Mouse (Mus musculus) erythroblast, embryonic 14.5 days (primary cell): ENCODE results near the gene Scaf1.

ENCODE experiments used
- GATA1 ChIP-seq: IDR thresholded peaks from 2 replicates; pipeline ENCODE4 v1.6.1; 2012; ENCODE audit warnings: low read length, inconsistent platforms, mixed read lengths
- TAL1 ChIP-seq: IDR thresholded peaks from 3 replicates; pipeline ENCODE4 v1.6.1; 2012; ENCODE audit warnings: low read length, inconsistent platforms, mixed read lengths

DNA sequence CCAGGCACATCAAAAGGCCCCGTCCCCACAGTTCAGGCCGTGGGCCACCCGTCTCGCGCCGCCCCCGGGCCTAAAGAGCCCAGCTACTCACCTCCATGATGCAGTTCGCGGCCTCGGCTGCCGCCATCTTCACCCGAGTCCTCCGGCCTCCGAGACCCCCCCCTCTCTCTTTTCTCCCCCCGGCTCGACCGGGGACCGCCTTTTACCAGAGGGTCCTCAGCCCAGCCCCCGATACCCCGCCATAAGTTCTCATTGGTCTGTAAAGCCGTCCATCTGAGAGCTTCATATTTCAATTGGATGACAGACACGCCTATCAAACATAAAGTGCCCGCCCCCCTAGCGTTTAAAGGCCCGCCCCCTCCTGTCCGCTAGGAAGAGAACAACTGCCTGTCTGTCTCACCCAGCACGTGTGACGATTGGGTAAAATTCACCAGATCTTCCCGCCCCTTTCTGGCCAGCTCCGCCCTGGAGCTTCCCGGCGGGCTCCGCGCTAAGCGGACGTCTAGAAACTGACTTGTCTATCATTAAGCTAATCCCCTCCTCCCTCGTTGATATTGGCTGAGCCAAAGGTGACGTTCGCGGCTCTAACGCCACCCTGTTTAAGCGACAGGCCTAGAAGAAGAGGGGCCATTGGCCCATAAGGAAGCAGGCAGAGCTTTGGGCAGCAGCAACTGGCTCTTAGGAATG lies 29.8 kb downstream of the Scaf1 start, which contains the start of gene Prmt1:
- TF ChIP-seq TAL1, result no peak
- no peak for TF ChIP-seq GATA1
